8 mouse cellular contexts compared by ENCODE assay signal in genomic region chr2:105903896-105904756, GRCm38 (mm10). TPM values are rescaled to one million over a fixed set of nuclear protein-coding genes. Genes with fewer than 3 reads are reported as not detected.
DNase-seq lines count a peak whose midpoint lies in the region; ATAC-seq and TF ChIP-seq lines count a peak whose summit lies in the region.

Gene Elp4, minus strand, starts transcription at chr2:105904564.
Gene Immp1l, plus strand, starts transcription at chr2:105904638.

- TF ChIP-seq CTCF in bone marrow, adult 2 months (IDR thresholded peaks at IDR 0.05; ENCODE audit: control insufficient read depth, insufficient read depth, low read length): no peak
- TF ChIP-seq CTCF in midbrain, postnatal 0 days (IDR thresholded peaks at IDR 0.05): no peak

- no peaks in the 10 kb centered on the region for H3K4me1 ChIP-seq in bone marrow, adult 2 months (ENCODE audit: control insufficient read depth, insufficient read depth, low read length)
- peaks cover 5% of the 10 kb centered on the region; the same call in 1 of the 2 replicates for H3K4me1 ChIP-seq in embryonic facial prominence, embryonic 15.5 days
- peaks cover 4% of the 10 kb centered on the region; the same call in 1 of the 2 replicates for H3K4me1 ChIP-seq in limb, embryonic 14.5 days (ENCODE audit: control insufficient read depth, insufficient read depth, low read length)
- H3K4me1 ChIP-seq in midbrain, postnatal 0 days (ENCODE audit: insufficient read depth, low read length): no peaks in the 10 kb centered on the region

- H3K4me3 ChIP-seq in bone marrow, adult 2 months (replicated peaks; ENCODE audit: control insufficient read depth, low read depth, low read length): peak within 1 kb of the TSS; percentile 75
- H3K4me3 ChIP-seq in embryonic facial prominence, embryonic 15.5 days (replicated peaks): peak within 1 kb of the TSS; percentile 93
- peak within 1 kb of the TSS; percentile 74 for H3K4me3 ChIP-seq in limb, embryonic 14.5 days (replicated peaks; ENCODE audit: low read length)
- H3K4me3 ChIP-seq in midbrain, postnatal 0 days (ENCODE audit: low read depth, low read length): peak within 1 kb of the TSS; percentile 85

- peak; percentile 62; the same call in 1 of the 2 replicates for TF ChIP-seq POLR2A in bone marrow, adult 2 months (IDR thresholded peaks at IDR 0.05; ENCODE audit: borderline replicate concordance, control insufficient read depth, low read depth, low read length)
- TF ChIP-seq POLR2A in limb, embryonic 14.5 days (IDR thresholded peaks at IDR 0.05; ENCODE audit: borderline replicate concordance, extremely low read depth, insufficient read depth, insufficient read length): peak; percentile 10; the same call in 1 of the 2 replicates

- H3K9me3 ChIP-seq in embryonic facial prominence, embryonic 15.5 days (replicated peaks): no peaks in the 10 kb centered on the region
- H3K9me3 ChIP-seq in limb, embryonic 14.5 days (ENCODE audit: control insufficient read depth, low read length): no peaks in the 10 kb centered on the region
- no peaks in the 10 kb centered on the region for H3K9me3 ChIP-seq in midbrain, postnatal 0 days (ENCODE audit: low read length)

- WGBS in bone marrow, adult 2 months: under 1% methylated on average over 39 of the region's 39 CpGs
- under 1% methylated on average over 39 of the region's 39 CpGs for WGBS in embryonic facial prominence, embryonic 15.5 days
- WGBS in limb, embryonic 14.5 days: under 1% methylated on average over 32 of the region's 39 CpGs
- WGBS in midbrain, postnatal 0 days: under 1% methylated on average over 39 of the region's 39 CpGs

- H3K36me3 ChIP-seq in embryonic facial prominence, embryonic 15.5 days: no peaks in the 10 kb centered on the region
- H3K36me3 ChIP-seq in limb, embryonic 14.5 days (ENCODE audit: control insufficient read depth, insufficient read depth, low read length): peaks cover 5% of the 10 kb centered on the region
- H3K36me3 ChIP-seq in midbrain, postnatal 0 days (ENCODE audit: insufficient read depth, low read length): no peaks in the 10 kb centered on the region

- peak within 1 kb of the TSS; percentile 73 for H3K4me2 ChIP-seq in embryonic facial prominence, embryonic 15.5 days (replicated peaks)
- peak within 1 kb of the TSS; percentile 69 for H3K4me2 ChIP-seq in limb, embryonic 14.5 days (replicated peaks; ENCODE audit: low read depth, low read length, severe bottlenecking)
- H3K4me2 ChIP-seq in midbrain, postnatal 0 days (ENCODE audit: low read depth, low read length, poor library complexity, severe bottlenecking): peak within 1 kb of the TSS; percentile 60

- peak; percentile 99 for ATAC-seq in embryonic facial prominence, embryonic 15.5 days (ENCODE audit: insufficient number of reproducible peaks, low FRiP score, low TSS enrichment, low read depth)
- ATAC-seq in limb, embryonic 14.5 days (ENCODE audit: low FRiP score, low read depth): peak; percentile 100
- ATAC-seq in midbrain, postnatal 0 days (ENCODE audit: low FRiP score): peak; percentile 100

- peak; percentile 97 for DNase-seq in 416B (ENCODE audit: low read depth)
- DNase-seq in heart, adult 8-10 months (ENCODE audit: low spot score): peak; percentile 99
- peak; percentile 98 for DNase-seq in kidney, adult 9 months
- peak; percentile 97 for DNase-seq in limb, embryonic 14.5 days (ENCODE audit: low spot score)
- DNase-seq in midbrain, postnatal 0 days (ENCODE audit: low spot score): peak; percentile 99
- peak; percentile 93 for DNase-seq in spleen, postnatal 14 days (ENCODE audit: low spot score in 2 of 2)

- H3K9ac ChIP-seq in embryonic facial prominence, embryonic 15.5 days: peak within 1 kb of the TSS; percentile 75
- H3K9ac ChIP-seq in limb, embryonic 14.5 days (ENCODE audit: low read depth, low read length, severe bottlenecking): peak within 1 kb of the TSS; percentile 77
- peak within 1 kb of the TSS; percentile 81 for H3K9ac ChIP-seq in midbrain, postnatal 0 days (replicated peaks; ENCODE audit: low read length, poor library complexity, severe bottlenecking)

- no peaks in the 10 kb centered on the region for H3K27me3 ChIP-seq in embryonic facial prominence, embryonic 15.5 days
- no peaks in the 10 kb centered on the region for H3K27me3 ChIP-seq in limb, embryonic 14.5 days (ENCODE audit: control insufficient read depth, insufficient read depth, low read length)
- no peaks in the 10 kb centered on the region for H3K27me3 ChIP-seq in midbrain, postnatal 0 days (ENCODE audit: insufficient read depth, low read length)

- no peak within 1 kb of the TSS for H3K27ac ChIP-seq in bone marrow, adult 2 months (ENCODE audit: control insufficient read depth, insufficient read depth, low read depth, low read length, poor library complexity)
- H3K27ac ChIP-seq in embryonic facial prominence, embryonic 15.5 days (replicated peaks): peak within 1 kb of the TSS; percentile 71
- peak within 1 kb of the TSS; percentile 61; the same call in 1 of the 2 replicates for H3K27ac ChIP-seq in limb, embryonic 14.5 days (replicated peaks; ENCODE audit: low read depth, low read length)
- H3K27ac ChIP-seq in midbrain, postnatal 0 days (ENCODE audit: low read depth, low read length): peak within 1 kb of the TSS; percentile 67

RNA-seq across cellular contexts. Expression of gene Elp4, which starts in this region (rescaled TPM):
- 3.0 and 6.3 TPM in 2 replicates for polyA plus RNA-seq in bone marrow, adult 2 months (2011; ENCODE audit: insufficient read depth, insufficient read length, low replicate concordance, missing spikeins)
- 32.5 and 34.3 TPM in 2 replicates for polyA plus RNA-seq in embryonic facial prominence, embryonic 15.5 days (2015; fragmentation: Nextera tagmentation; extraction: Ambion mirVana)
- 10 to 100 TPM; 10.4 to 14.9 (median 13.1) TPM for total RNA-seq in heart, adult 8-10 months (2022)
- 9.7 and 12.5 TPM in 2 replicates for polyA plus RNA-seq in limb, embryonic 14.5 days (2012; rRNA removed)
- 31.2 and 32.4 TPM in 2 replicates for polyA plus RNA-seq in limb, embryonic 14.5 days (2014; fragmentation: Nextera tagmentation; extraction: Ambion mirVana)
- 22.3 and 25.3 TPM in 2 replicates for total RNA-seq in midbrain, postnatal 0 days (2014; rRNA removed)
- 24.7 and 29.2 TPM in 2 replicates for polyA plus RNA-seq in midbrain, postnatal 0 days (2015; fragmentation: Nextera tagmentation; extraction: Ambion mirVana)

RNA-seq across cellular contexts. Expression of gene Immp1l, which starts in this region (rescaled TPM):
- 16.1 and 17.6 TPM in 2 replicates for polyA plus RNA-seq in bone marrow, adult 2 months (2011; ENCODE audit: insufficient read depth, insufficient read length, low replicate concordance, missing spikeins)
- polyA plus RNA-seq in embryonic facial prominence, embryonic 15.5 days (2015; fragmentation: Nextera tagmentation; extraction: Ambion mirVana): 124 and 135 TPM in 2 replicates
- 100 to 1,000 TPM in 2 of 4 experiments, 10 to 100 TPM in 2; 84.0 to 103 (median 99.7) TPM for total RNA-seq in heart, adult 8-10 months (2022)
- polyA plus RNA-seq in limb, embryonic 14.5 days (2012; rRNA removed): 45.2 and 55.7 TPM in 2 replicates
- 134 and 144 TPM in 2 replicates for polyA plus RNA-seq in limb, embryonic 14.5 days (2014; fragmentation: Nextera tagmentation; extraction: Ambion mirVana)
- 29.2 and 34.1 TPM in 2 replicates for total RNA-seq in midbrain, postnatal 0 days (2014; rRNA removed)
- polyA plus RNA-seq in midbrain, postnatal 0 days (2015; fragmentation: Nextera tagmentation; extraction: Ambion mirVana): 82.1 and 84.5 TPM in 2 replicates
